Mouse (Mus musculus) midbrain, embryonic 14.5 days (tissue): Measurements from ENCODE around the gene Vmn1r87. TPM values are rescaled to one million over a fixed set of nuclear protein-coding genes. Genes with fewer than 3 reads are reported as not detected.
"Not testable (repeated sequence)": the region's sequence is repeated elsewhere in the genome, so short reads cannot be mapped to it uniquely, and the experiment has no call there.

Experiments used
- ATAC-seq: fragments of 200-750 bp; cut with Nextera tagmentation; 2 replicates; pipeline ENCODE4 v1.8.0; 2017; ENCODE audit warnings: moderate number of reproducible peaks, moderate library complexity; ENCODE audit not compliant: low FRiP score, low TSS enrichment
- DNase-seq: peaks from one replicate; pipeline ENCODE4 v3.0.0-alpha.2; 2015
- H3K27ac ChIP-seq: fragments of 300-500 bp; sonication (generic); replicated peaks from 2 replicates; pipeline ENCODE4 v1.5.1; 2014; ENCODE audit warnings: mild to moderate bottlenecking, low read depth, low read length, moderate library complexity
- H3K27me3 ChIP-seq: fragments of 300-500 bp; sonication (generic); 2 replicates; pipeline ENCODE4 v1.6.1; 2014; ENCODE audit warnings: low read length, control low read depth, mixed read lengths; ENCODE audit not compliant: control insufficient read depth, insufficient read depth
- H3K36me3 ChIP-seq: fragments of 300-500 bp; sonication (generic); 2 replicates; pipeline ENCODE4 v1.6.1; 2014; ENCODE audit warnings: low read length, control low read depth; ENCODE audit not compliant: control insufficient read depth, insufficient read depth
- H3K4me1 ChIP-seq: fragments of 300-500 bp; sonication (generic); 2 replicates; pipeline ENCODE4 v1.6.1; 2014; ENCODE audit warnings: mild to moderate bottlenecking, antibody characterized with exemption, low read length, control low read depth; ENCODE audit not compliant: control insufficient read depth, insufficient read depth
- H3K4me2 ChIP-seq: fragments of 300-500 bp; sonication (generic); 2 replicates; pipeline ENCODE4 v1.6.1; 2014; ENCODE audit warnings: mild to moderate bottlenecking, low read length, moderate library complexity
- H3K4me3 ChIP-seq: fragments of 300-500 bp; sonication (generic); replicated peaks from 2 replicates; pipeline ENCODE4 v1.5.1; 2014; ENCODE audit warnings: low read depth, low read length
- H3K9ac ChIP-seq: fragments of 300-500 bp; sonication (generic); replicated peaks from 2 replicates; pipeline ENCODE4 v1.6.1; 2014; ENCODE audit warnings: mild to moderate bottlenecking, low read length, moderate library complexity
- H3K9me3 ChIP-seq: fragments of 300-500 bp; sonication (generic); 2 replicates; pipeline ENCODE4 v1.6.1; 2016; ENCODE audit warnings: low read length, control low read depth, mixed read lengths; ENCODE audit not compliant: control insufficient read depth
- whole genome bisulfite sequencing: fragments of 180-500 bp; shearing (Covaris S2); extraction: QIAGEN DNeasy Blood & Tissue Kit; methylation state at CpG from one replicate; pipeline ENCODE4 v1.1.7; 2014; 5-methylcytosine and 5-hydroxymethylcytosine counted together
- polyA plus RNA-seq: library from polyadenylated mRNA; unstranded; fragments of >200 nt; fragmentation: Nextera tagmentation; extraction: Ambion mirVana; gene quantifications from 2 replicates; pipeline ENCODE4 v1.2.1, GENCODE M21; 2014

Vmn1r87 gene
- not detected in 2 replicates for polyA plus RNA-seq

- DNase-seq (no peak), ATAC-seq (no peak)
- Histone ChIP-seq H3K4me2 (no peak within 1 kb of the TSS), H3K4me3 (no peak within 1 kb of the TSS), H3K27ac (no peak within 1 kb of the TSS), H3K9me3 (no peaks in the 10 kb centered on the region), H3K4me1 (no peaks in the 10 kb centered on the region), H3K36me3 (no peaks in the 10 kb centered on the region), H3K9ac (no peak within 1 kb of the TSS), H3K27me3 (no peaks in the 10 kb centered on the region)
- WGBS, result 73% methylated on average over 1 of the region's 1 CpGs
Observed at GRCm38 (mm10) chr7:13140057-13140456, at the start of gene Vmn1r87. TSS of gene Vmn1r87 (minus strand) at chr7:13140157.

GRCm38 (mm10) chr7:13159268-13159667, 19.3 kb upstream of the Vmn1r87 start, which contains the start of gene Vmn1r88:
TSS of gene Vmn1r88 (plus strand) at chr7:13159568.
- DNase-seq (no peak), ATAC-seq (no peak)
- no peak within 1 kb of the TSS for H3K4me3 ChIP-seq

DNA sequence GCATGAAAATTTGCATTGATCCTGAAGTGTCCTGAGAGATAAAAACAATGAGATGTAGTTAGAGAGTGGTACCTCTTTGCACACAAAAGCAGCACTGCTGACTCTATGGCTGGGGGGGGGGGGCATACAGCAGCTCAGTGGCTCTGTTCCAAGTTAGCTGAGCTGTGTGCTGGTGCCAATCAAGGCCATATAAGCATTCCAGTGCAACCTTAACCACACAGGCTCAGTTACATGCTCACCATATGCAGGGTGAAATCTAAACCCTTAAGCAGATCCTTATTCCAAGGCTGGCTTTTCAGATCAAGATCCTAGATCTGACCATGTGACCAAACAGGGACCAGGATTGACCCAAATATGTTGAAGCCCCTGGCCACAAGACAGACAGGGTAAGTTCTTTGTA, 2.6 kb downstream of the Vmn1r87 start:
- ATAC-seq, result no peak
- no peak for DNase-seq
- no peak overlapping the region for H3K4me2 ChIP-seq

More at GRCm38 (mm10) chr7:13159268-13159667, 19.3 kb upstream of the Vmn1r87 start, which contains the start of gene Vmn1r88:
- Histone ChIP-seq H3K27me3 (no peaks in the 10 kb centered on the region), H3K9me3 (no peaks in the 10 kb centered on the region), H3K4me1 (no peaks in the 10 kb centered on the region), H3K9ac (no peak within 1 kb of the TSS), H3K27ac (no peak within 1 kb of the TSS), H3K4me2 (no peak within 1 kb of the TSS), H3K36me3 (no peaks in the 10 kb centered on the region)

DNA sequence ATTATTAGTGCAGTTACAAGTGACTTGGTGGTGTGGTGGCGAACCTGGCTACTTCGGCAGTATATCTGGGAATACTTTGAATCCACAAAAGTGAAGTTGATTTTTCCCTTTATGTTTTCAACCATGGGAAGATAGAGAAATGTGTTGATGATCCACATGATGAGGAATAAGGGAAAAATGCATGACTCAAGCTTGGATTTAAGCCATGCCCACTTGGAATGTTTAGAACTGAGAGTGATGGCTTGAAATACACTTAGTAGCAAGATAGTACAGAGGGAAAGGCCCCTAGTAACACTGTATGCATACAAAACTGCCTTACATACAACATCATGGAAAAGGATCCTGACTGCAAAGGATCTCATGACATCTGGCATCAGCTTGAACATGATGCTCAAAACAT, 8.1 kb downstream of the Vmn1r87 start:
- DNase-seq, result no peak
- H3K4me1 ChIP-seq, result no peaks in the 10 kb centered on the region
- H3K9ac ChIP-seq, result no peak overlapping the region
- H3K9me3 ChIP-seq, result no peaks in the 10 kb centered on the region
- no peak for ATAC-seq
- H3K27me3 ChIP-seq, result no peaks in the 10 kb centered on the region
- no peak overlapping the region for H3K4me2 ChIP-seq
- H3K36me3 ChIP-seq, result no peaks in the 10 kb centered on the region
- WGBS, result 94% methylated on average over 2 of the region's 2 CpGs
- no peak overlapping the region for H3K4me3 ChIP-seq
- H3K27ac ChIP-seq, result no peak overlapping the region

More for the DNA sequence above, 2.6 kb downstream of the Vmn1r87 start:
- no peaks in the 10 kb centered on the region for H3K4me1 ChIP-seq
- no peaks in the 10 kb centered on the region for H3K9me3 ChIP-seq
- H3K36me3 ChIP-seq, result no peaks in the 10 kb centered on the region
- no peak overlapping the region for H3K9ac ChIP-seq
- H3K4me3 ChIP-seq, result no peak overlapping the region
- H3K27me3 ChIP-seq, result no peaks in the 10 kb centered on the region
- no peak overlapping the region for H3K27ac ChIP-seq

GRCm38 (mm10) chr7:13123554-13124153, 16.3 kb downstream of the Vmn1r87 start:
- H3K27me3 ChIP-seq, H3K9ac ChIP-seq, H3K4me1 ChIP-seq, H3K36me3 ChIP-seq, H3K9me3 ChIP-seq, H3K27ac ChIP-seq: not testable (repeated sequence)
- Histone ChIP-seq H3K4me3 (peak overlapping the region; percentile 21; the same call in 1 of the 2 replicates), H3K4me2 (peak overlapping the region; percentile 43)
- 0% methylated on average over 18 of the region's 34 CpGs for WGBS
- ATAC-seq, result peak; percentile 88
- DNase-seq, result peak; percentile 0

- Histone ChIP-seq H3K4me2 (no peak within 1 kb of the TSS), H3K9ac (no peak within 1 kb of the TSS), H3K27me3 (no peaks in the 10 kb centered on the region), H3K27ac (no peak within 1 kb of the TSS), H3K9me3 (no peaks in the 10 kb centered on the region), H3K4me1 (no peaks in the 10 kb centered on the region), H3K36me3 (no peaks in the 10 kb centered on the region), H3K4me3 (no peak within 1 kb of the TSS)
- no peak for ATAC-seq
- no peak for DNase-seq
Observed at GRCm38 (mm10) chr7:13119817-13120216, 20.1 kb downstream of the Vmn1r87 start, which contains the start of gene Vmn1r86. TSS of gene Vmn1r86 (minus strand) at chr7:13119917.

- DNase-seq (no peak), ATAC-seq (no peak)
- WGBS, result 67% methylated on average over 3 of the region's 3 CpGs
- Histone ChIP-seq H3K4me3 (no peak within 1 kb of the TSS), H3K4me1 (no peaks in the 10 kb centered on the region), H3K27me3 (no peaks in the 10 kb centered on the region), H3K36me3 (no peaks in the 10 kb centered on the region), H3K27ac (no peak within 1 kb of the TSS), H3K9me3 (no peaks in the 10 kb centered on the region), H3K4me2 (no peak within 1 kb of the TSS), H3K9ac (no peak within 1 kb of the TSS)
Observed at GRCm38 (mm10) chr7:13095073-13095472, 44.9 kb downstream of the Vmn1r87 start, which contains the start of gene Vmn1r85. TSS of gene Vmn1r85 (minus strand) at chr7:13095173.

Other genes with a start within 250 kb of the Vmn1r87 start
- 9.9 and 13.0 TPM in 2 replicates for gene Zscan22, start 242.3 kb downstream of the Vmn1r87 start, polyA plus RNA-seq
- gene Rps5, start 217.9 kb downstream of the Vmn1r87 start, polyA plus RNA-seq, result 749 and 858 TPM in 2 replicates
- 0.64 and 0.66 TPM in 2 replicates for gene Rnf225, start 212.7 kb downstream of the Vmn1r87 start, polyA plus RNA-seq
- gene Zfp324, start 174.3 kb downstream of the Vmn1r87 start, polyA plus RNA-seq, result 12.0 and 14.4 TPM in 2 replicates
- gene Zfp446, start 162.3 kb downstream of the Vmn1r87 start, polyA plus RNA-seq, result 8.7 and 8.9 TPM in 2 replicates
- gene Slc27a5, start 142.0 kb downstream of the Vmn1r87 start, polyA plus RNA-seq, result 0.24 and 0.31 TPM in 2 replicates
- 293 and 309 TPM in 2 replicates for gene Trim28, start 141.0 kb downstream of the Vmn1r87 start, polyA plus RNA-seq
- gene Zbtb45, start 130.1 kb downstream of the Vmn1r87 start, polyA plus RNA-seq, result 42.4 and 42.5 TPM in 2 replicates
- gene Chmp2a, start 105.3 kb downstream of the Vmn1r87 start, polyA plus RNA-seq, result 188 and 205 TPM in 2 replicates
- 149 and 181 TPM in 2 replicates for gene Ube2m, start 101.9 kb downstream of the Vmn1r87 start, polyA plus RNA-seq
- 6.1 and 7.6 TPM in 2 replicates for gene Mzf1, start 85.4 kb downstream of the Vmn1r87 start, polyA plus RNA-seq
- gene Vmn1r85, start 45.0 kb downstream of the Vmn1r87 start, polyA plus RNA-seq, result 0.09 TPM in 1 of 2 replicates, not detected in the other
- not detected in 2 replicates for gene Vmn1r86, start 20.2 kb downstream of the Vmn1r87 start, polyA plus RNA-seq
- gene Vmn1r88, start 19.4 kb upstream of the Vmn1r87 start, polyA plus RNA-seq, result not detected in 2 replicates
- gene Vmn1r89, start 72.9 kb upstream of the Vmn1r87 start, polyA plus RNA-seq, result not detected in 2 replicates
- 32.3 and 37.4 TPM in 2 replicates for gene Lig1, start 137.1 kb upstream of the Vmn1r87 start, polyA plus RNA-seq
- 5.4 and 7.0 TPM in 2 replicates for gene Zswim9, start 138.6 kb upstream of the Vmn1r87 start, polyA plus RNA-seq
- gene Pla2g4c, start 184.5 kb upstream of the Vmn1r87 start, polyA plus RNA-seq, result 0.51 and 1.5 TPM in 2 replicates